Mouse (Mus musculus) MEL (cell line): ENCODE results near the gene Dync1h1. TPM values are rescaled to one million over a fixed set of nuclear protein-coding genes. Genes with fewer than 3 reads are reported as not detected.
A peak's percentile ranks its signal among the peaks of the same experiment; 100 is the strongest.

Source experiments
- DNase-seq: peaks from one replicate; pipeline ENCODE4 v3.0.0; 2011; ENCODE audit warnings: low read depth, low spot score
- H3K27ac ChIP-seq: 2 replicates; pipeline ENCODE4 v1.5.1; 2012; ENCODE audit warnings: low read depth, mild to moderate bottlenecking, control low read depth, low read length, moderate library complexity; ENCODE audit not compliant: control insufficient read depth
- H3K27me3 ChIP-seq, 2 experiments: fragments of 150-350 bp in 1 of 2; sonication (generic) in 1 of 2; 2 replicates each; pipeline ENCODE4 v1.6.1; 2012; ENCODE audit warnings: low read length in 2 of 2, mild to moderate bottlenecking in 2 of 2, improper control_type of control experiment in 1 of 2, moderate library complexity in 1 of 2; ENCODE audit not compliant: insufficient read depth in 2 of 2, control insufficient read depth in 1 of 2
- H3K36me3 ChIP-seq, 2 experiments: 2 replicates each; pipeline ENCODE4 v1.6.1; 2012 to 2014; ENCODE audit warnings: low read length in 2 of 2, improper control_type of control experiment in 1 of 2, inconsistent platforms in 1 of 2, mild to moderate bottlenecking in 1 of 2; ENCODE audit not compliant: insufficient read depth in 2 of 2, control insufficient read depth in 1 of 2
- H3K4me1 ChIP-seq, 2 experiments: fragments of 150-350 bp in 1 of 2; sonication (generic) in 1 of 2; 2 replicates each; pipeline ENCODE4 v1.6.1; 2012; ENCODE audit warnings: low read length in 2 of 2, improper control_type of control experiment in 1 of 2, mild to moderate bottlenecking in 1 of 2; ENCODE audit not compliant: insufficient read depth in 2 of 2, control insufficient read depth in 1 of 2
- H3K4me3 ChIP-seq, 2 experiments: fragments of 150-350 bp in 1 of 2; sonication (generic) in 1 of 2; 2 replicates each; pipeline ENCODE4 v1.5.1; 2012; ENCODE audit warnings: low read depth in 2 of 2, low read length in 2 of 2, mild to moderate bottlenecking in 2 of 2, moderate library complexity in 2 of 2, control low read depth in 1 of 2, improper control_type of control experiment in 1 of 2; ENCODE audit not compliant: control insufficient read depth in 1 of 2, insufficient read depth in 1 of 2
- H3K79me2 ChIP-seq: 2 replicates; pipeline ENCODE4 v1.6.1; 2012; ENCODE audit warnings: mild to moderate bottlenecking, low read length, moderate library complexity; ENCODE audit not compliant: control insufficient read depth, poor library complexity, insufficient read depth
- H3K9ac ChIP-seq: 2 replicates; pipeline ENCODE4 v1.6.1; 2012; ENCODE audit warnings: low read depth, mild to moderate bottlenecking, control low read depth, low read length, moderate library complexity; ENCODE audit not compliant: control insufficient read depth, poor library complexity, severe bottlenecking
- H3K9me3 ChIP-seq: fragments of 150-350 bp; sonication (generic); replicated peaks from 2 replicates; pipeline ENCODE4 v1.6.1; 2012; ENCODE audit warnings: mild to moderate bottlenecking, low read length, improper control_type of control experiment, moderate library complexity; ENCODE audit not compliant: insufficient read depth
- CHD1 ChIP-seq: IDR thresholded peaks from 2 replicates; pipeline ENCODE4 v1.6.1; 2012; ENCODE audit warnings: low read depth, mild to moderate bottlenecking, inconsistent platforms, low read length, improper control_type of control experiment
- CHD2 ChIP-seq: IDR thresholded peaks from 2 replicates; pipeline ENCODE4 v1.6.1; 2011; ENCODE audit warnings: low read length, improper control_type of control experiment
- ELF1 ChIP-seq: IDR thresholded peaks from 2 replicates; pipeline ENCODE4 v1.6.1; 2014; ENCODE audit warnings: low read depth, mild to moderate bottlenecking, inconsistent platforms, low read length, improper control_type of control experiment, moderate library complexity
- EP300 ChIP-seq, 2 experiments: IDR thresholded peaks; 2 replicates each; pipeline ENCODE4 v1.6.1; 2011; ENCODE audit warnings: improper control_type of control experiment in 2 of 2, low read length in 2 of 2, low read depth in 1 of 2, mild to moderate bottlenecking in 1 of 2
- ETS1 ChIP-seq: IDR thresholded peaks from 2 replicates; pipeline ENCODE4 v1.6.1; 2012; ENCODE audit warnings: low read depth, mild to moderate bottlenecking, inconsistent platforms, low read length, improper control_type of control experiment, moderate library complexity
- GATA1 ChIP-seq: IDR thresholded peaks from 2 replicates; pipeline ENCODE4 v1.6.1; 2011; ENCODE audit warnings: low read depth, low read length, improper control_type of control experiment
- JUND ChIP-seq: IDR thresholded peaks from 2 replicates; pipeline ENCODE4 v1.6.1; 2011; ENCODE audit warnings: low read depth, mild to moderate bottlenecking, improper control_type of control experiment, low read length
- KAT2A ChIP-seq: conservative IDR thresholded peaks from 2 replicates; pipeline ENCODE4 v1.6.1; 2012; ENCODE audit warnings: low read depth, low read length, improper control_type of control experiment, inconsistent platforms
- MAX ChIP-seq: IDR thresholded peaks from 2 replicates; pipeline ENCODE4 v1.6.1; 2011; ENCODE audit warnings: low read length, improper control_type of control experiment
- MEF2A ChIP-seq: IDR thresholded peaks from 2 replicates; pipeline ENCODE4 v1.6.1; 2014; ENCODE audit warnings: low read depth, mild to moderate bottlenecking, inconsistent platforms, low read length, improper control_type of control experiment; ENCODE audit not compliant: poor library complexity, insufficient replicate concordance, severe bottlenecking; ENCODE audit errors: extremely low read depth
- MYB ChIP-seq: IDR thresholded peaks from 2 replicates; pipeline ENCODE4 v1.6.1; 2011; ENCODE audit warnings: mild to moderate bottlenecking, low read depth, low read length, improper control_type of control experiment
- NELFE ChIP-seq: IDR thresholded peaks from 2 replicates; pipeline ENCODE4 v1.6.1; 2011; ENCODE audit warnings: low read depth, low read length, improper control_type of control experiment
- NRF1 ChIP-seq: IDR thresholded peaks from 2 replicates; pipeline ENCODE4 v1.6.1; 2014; ENCODE audit warnings: low read depth, mild to moderate bottlenecking, inconsistent platforms, low read length, improper control_type of control experiment, moderate library complexity; ENCODE audit not compliant: poor library complexity, insufficient read depth, severe bottlenecking
- POLR2A ChIP-seq, 2 experiments: IDR thresholded peaks; 2 replicates each; pipeline ENCODE4 v1.6.1; 2011 to 2012; ENCODE audit warnings: low read length in 2 of 2, mild to moderate bottlenecking in 2 of 2, control low read depth in 1 of 2, improper control_type of control experiment in 1 of 2, low read depth in 1 of 2, moderate library complexity in 1 of 2; ENCODE audit not compliant: control insufficient read depth in 1 of 2, insufficient read depth in 1 of 2, poor library complexity in 1 of 2
- POLR2AphosphoS2 ChIP-seq: IDR thresholded peaks from 2 replicates; pipeline ENCODE4 v1.6.1; 2011; ENCODE audit warnings: low read length, improper control_type of control experiment
- POLR2AphosphoS5 ChIP-seq: IDR thresholded peaks from 2 replicates; pipeline ENCODE4 v1.6.1; 2012; ENCODE audit warnings: low read depth, borderline replicate concordance, mild to moderate bottlenecking, inconsistent platforms, low read length, moderate library complexity, mixed read lengths
- RAD21 ChIP-seq: IDR thresholded peaks from 2 replicates; pipeline ENCODE4 v1.6.1; 2011; ENCODE audit warnings: mild to moderate bottlenecking, low read depth, low read length, improper control_type of control experiment
- RCOR1 ChIP-seq: IDR thresholded peaks from 2 replicates; pipeline ENCODE4 v1.6.1; 2012; ENCODE audit warnings: low read depth, mild to moderate bottlenecking, inconsistent platforms, low read length, improper control_type of control experiment
- SIN3A ChIP-seq: IDR thresholded peaks from 2 replicates; pipeline ENCODE4 v1.6.1; 2012; ENCODE audit warnings: low read length, improper control_type of control experiment, inconsistent platforms
- TAL1 ChIP-seq: IDR thresholded peaks from 2 replicates; pipeline ENCODE4 v1.6.1; 2012; ENCODE audit warnings: mild to moderate bottlenecking, inconsistent platforms, low read length, moderate library complexity, mixed read lengths
- TBP ChIP-seq: IDR thresholded peaks from 2 replicates; pipeline ENCODE4 v1.8.0; 2011; ENCODE audit warnings: low read depth, low read length, improper control_type of control experiment
- TCF12 ChIP-seq: IDR thresholded peaks from 2 replicates; pipeline ENCODE4 v1.6.1; 2014; ENCODE audit warnings: low read depth, mild to moderate bottlenecking, inconsistent platforms, low read length, improper control_type of control experiment, moderate library complexity
- USF1 ChIP-seq: IDR thresholded peaks from 2 replicates; pipeline ENCODE4 v1.6.1; 2014; ENCODE audit warnings: low read depth, mild to moderate bottlenecking, inconsistent platforms, low read length, improper control_type of control experiment, moderate library complexity
- ZC3H11A ChIP-seq: IDR thresholded peaks from 2 replicates; pipeline ENCODE4 v1.6.1; 2012; ENCODE audit warnings: low read depth, mild to moderate bottlenecking, inconsistent platforms, low read length, improper control_type of control experiment
- ZKSCAN1 ChIP-seq: IDR thresholded peaks from 2 replicates; pipeline ENCODE4 v1.6.1; 2012; ENCODE audit warnings: low read depth, mild to moderate bottlenecking, inconsistent platforms, low read length, improper control_type of control experiment, moderate library complexity
- ZMIZ1 ChIP-seq: IDR thresholded peaks from 2 replicates; pipeline ENCODE4 v1.6.1; 2012; ENCODE audit warnings: low read depth, mild to moderate bottlenecking, inconsistent platforms, low read length, improper control_type of control experiment, moderate library complexity
- polyA plus RNA-seq, 2 experiments: library from polyadenylated mRNA; stranded (reverse) in 1 of 2; unstranded in 1 of 2; fragments of >175 nt in 1 of 2; fragments of >200 nt in 1 of 2; gene quantifications; 2 replicates each; pipeline versions ENCODE4 v1.2.1 to v1.2.4; 2012; ENCODE audit warnings: low replicate concordance in 2 of 2, low read depth in 1 of 2; ENCODE audit not compliant: insufficient read length in 2 of 2, insufficient read depth in 1 of 2, missing spikeins in 1 of 2
- total RNA-seq: library from RNA; depleted of rRNA; stranded (reverse); fragments of 300-350 nt; gene quantifications from 2 replicates; pipeline ENCODE4 v1.2.3, GENCODE M21; 2012

Gene Dync1h1
- total and polyA plus RNA-seq, 3 experiments = 98.2 to 230 (median 157) TPM

- Histone ChIP-seq H3K4me3 (no peak overlapping the region), H3K9ac (no peak overlapping the region), H3K27ac (no peak overlapping the region), H3K27me3 (no peaks in the 10 kb centered on the region), H3K79me2 (no peaks in the 10 kb centered on the region), H3K4me1 (no peaks in the 10 kb centered on the region), H3K36me3 (no peaks in the 10 kb centered on the region), H3K9me3 (no peaks in the 10 kb centered on the region)
- no peak for TF ChIP-seq TCF12
- TF ChIP-seq USF1 = no peak
- no peak for TF ChIP-seq RCOR1
- TF ChIP-seq ETS1 = no peak
- TF ChIP-seq POLR2AphosphoS2 = no peak
- no peak for TF ChIP-seq NRF1
- no peak for TF ChIP-seq MAX
- DNase-seq = no peak
Measured at GRCm38 (mm10) chr12:110575926-110576325, 25.3 kb upstream of the Dync1h1 start.

GRCm38 (mm10) chr12:110578333-110578732, 22.9 kb upstream of the Dync1h1 start:
- H3K36me3 ChIP-seq = no peaks in the 10 kb centered on the region

GRCm38 (mm10) chr12:110588622-110589021, 12.6 kb upstream of the Dync1h1 start:
- H3K36me3 ChIP-seq = peaks cover 0 to 19% of the 10 kb centered on the region in 2 experiments; a peak in 2 of 4 replicates
- peak; percentile 88 for DNase-seq
- TF ChIP-seq ZMIZ1 (no peak), KAT2A (no peak), TAL1 (peak; percentile 82), RAD21 (no peak), POLR2A (IDR thresholded peaks at IDR 0.05; ENCODE audit: control insufficient read depth in 1 of 2, insufficient read depth in 1 of 2, low read depth in 1 of 2, low read length in 2 of 2, poor library complexity in 1 of 2) (0 out of 4 replicates have a peak, but pooled peaks of 1 of the 2 experiments have one; percentile 48), MEF2A (no peak), MYB (peak; percentile 71), TBP (peak; percentile 33; the same call in 1 of the 2 replicates), CHD1 (no peak), SIN3A (peak; percentile 71), ELF1 (no peak), MAX (no peak), ETS1 (peak; percentile 35; the same call in 1 of the 2 replicates), POLR2AphosphoS5 (no peak), NELFE (no peak), CHD2 (no peak), TCF12 (peak; percentile 51; the same call in 1 of the 2 replicates), JUND (no peak), GATA1 (peak; percentile 48), ZC3H11A (no peak)

More at GRCm38 (mm10) chr12:110578333-110578732, 22.9 kb upstream of the Dync1h1 start:
- Histone ChIP-seq H3K27ac (no peak overlapping the region), H3K9me3 (no peaks in the 10 kb centered on the region), H3K27me3 (no peaks in the 10 kb centered on the region), H3K4me3 (no peak overlapping the region), H3K4me1 (no peaks in the 10 kb centered on the region), H3K79me2 (no peaks in the 10 kb centered on the region), H3K9ac (no peak overlapping the region)
- no peak for DNase-seq
- TF ChIP-seq EP300 (IDR thresholded peaks at IDR 0.05; ENCODE audit: low read depth in 1 of 2, low read length in 2 of 2) (no peak), TAL1 (no peak), ZKSCAN1 (no peak), ZMIZ1 (no peak), MEF2A (no peak), ETS1 (no peak), TBP (no peak), POLR2AphosphoS5 (no peak), SIN3A (no peak)

More at GRCm38 (mm10) chr12:110588622-110589021, 12.6 kb upstream of the Dync1h1 start:
- Histone ChIP-seq H3K27me3 (no peaks in the 10 kb centered on the region), H3K79me2 (peaks cover 19% of the 10 kb centered on the region), H3K27ac (peak overlapping the region; percentile 54), H3K9ac (peak overlapping the region; percentile 14), H3K9me3 (no peaks in the 10 kb centered on the region), H3K4me3 (peak overlapping the region in 1 of 2 experiments; percentile 32; a peak in 2 of 4 replicates), H3K4me1 (peaks cover 0 to 28% of the 10 kb centered on the region in 2 experiments; a peak in 3 of 4 replicates)
